Mouse (Mus musculus): ENCODE results near the gene Tbx20. TPM values are rescaled to one million over a fixed set of nuclear protein-coding genes. Genes with fewer than 3 reads are reported as not detected.

Gene Tbx20
- polyA plus RNA-seq, 1 experiment from 2014 or later, result 4.5 TPM

DNA sequence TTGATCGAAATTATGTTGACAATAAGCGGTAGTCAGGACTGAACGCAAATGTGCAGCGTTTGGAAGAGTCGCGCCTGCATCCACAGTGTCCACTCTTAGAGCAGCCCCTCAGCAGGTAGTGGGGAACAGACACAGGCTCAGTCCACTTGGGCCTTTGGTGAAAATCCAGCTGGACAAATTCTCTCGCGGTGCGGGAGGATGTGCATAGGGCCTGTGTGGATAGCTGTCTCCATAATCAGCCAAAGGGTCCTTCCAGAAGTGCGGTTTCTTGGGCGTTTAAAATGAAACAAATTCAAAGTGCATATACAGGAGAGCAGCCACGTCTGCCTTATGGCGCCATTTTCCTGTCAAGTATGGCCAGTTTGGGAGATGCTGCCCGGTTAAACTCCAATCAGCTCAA lies 4.5 kb upstream of the Tbx20 start:
- H3K4me3 ChIP-seq (ENCODE audit: low read length), result no peak overlapping the region

GRCm38 (mm10) chr9:24777961-24778360 lies 3.9 kb upstream of the Tbx20 start:
- no peak overlapping the region for H3K27ac ChIP-seq (ENCODE audit: low read length)
- peaks cover 14% of the 10 kb centered on the region for H3K4me1 ChIP-seq (replicated peaks; ENCODE audit: control insufficient read depth, insufficient read depth, low read length)
- WGBS, result under 1% methylated on average over 14 of the region's 14 CpGs
- no peak overlapping the region for H3K9ac ChIP-seq (ENCODE audit: low read length)
- no peak overlapping the region for H3K4me2 ChIP-seq (ENCODE audit: low read depth, low read length)
- H3K36me3 ChIP-seq (ENCODE audit: control insufficient read depth, insufficient read depth, low read length), result no peaks in the 10 kb centered on the region
- no peak for ATAC-seq (ENCODE audit: low read depth)
- H3K4me3 ChIP-seq (ENCODE audit: low read length), result no peak overlapping the region
- no peaks in the 10 kb centered on the region for H3K9me3 ChIP-seq (ENCODE audit: control insufficient read depth, low read length)
- H3K27me3 ChIP-seq (ENCODE audit: control insufficient read depth, insufficient read depth, low read depth, low read length), result peaks cover 91% of the 10 kb centered on the region

More for the DNA sequence above, 4.5 kb upstream of the Tbx20 start:
- H3K27me3 ChIP-seq (ENCODE audit: control insufficient read depth, insufficient read depth, low read depth, low read length), result peaks cover 86% of the 10 kb centered on the region
- H3K27ac ChIP-seq (ENCODE audit: low read length), result no peak overlapping the region
- H3K4me2 ChIP-seq (ENCODE audit: low read depth, low read length), result no peak overlapping the region
- H3K4me1 ChIP-seq (replicated peaks; ENCODE audit: control insufficient read depth, insufficient read depth, low read length), result peaks cover 13% of the 10 kb centered on the region
- no peaks in the 10 kb centered on the region for H3K9me3 ChIP-seq (ENCODE audit: control insufficient read depth, low read length)
- WGBS, result 7% methylated on average over 14 of the region's 14 CpGs
- no peak for ATAC-seq (ENCODE audit: low read depth)
- H3K36me3 ChIP-seq (ENCODE audit: control insufficient read depth, insufficient read depth, low read length), result no peaks in the 10 kb centered on the region
- H3K9ac ChIP-seq (ENCODE audit: low read length), result no peak overlapping the region

GRCm38 (mm10) chr9:24777176-24777895 lies 3.2 kb upstream of the Tbx20 start:
- 2% methylated on average over 37 of the region's 37 CpGs for WGBS
- no peak for ATAC-seq (ENCODE audit: low read depth)
- no peak overlapping the region for H3K9ac ChIP-seq (ENCODE audit: low read length)
- H3K36me3 ChIP-seq (ENCODE audit: control insufficient read depth, insufficient read depth, low read length), result no peaks in the 10 kb centered on the region
- peaks cover 14% of the 10 kb centered on the region for H3K4me1 ChIP-seq (replicated peaks; ENCODE audit: control insufficient read depth, insufficient read depth, low read length)
- peak overlapping the region; percentile 13; the same call in 1 of the 2 replicates for H3K4me2 ChIP-seq (ENCODE audit: low read depth, low read length)
- H3K27me3 ChIP-seq (ENCODE audit: control insufficient read depth, insufficient read depth, low read depth, low read length), result peaks cover 87% of the 10 kb centered on the region
- H3K4me3 ChIP-seq (ENCODE audit: low read length), result 0 out of 2 replicates have a peak overlapping the region, but pooled peaks have one; percentile 2
- H3K9me3 ChIP-seq (ENCODE audit: control insufficient read depth, low read length), result no peaks in the 10 kb centered on the region
- no peak overlapping the region for H3K27ac ChIP-seq (ENCODE audit: low read length)

- no peak overlapping the region for H3K4me2 ChIP-seq (ENCODE audit: low read depth, low read length)
- no peak overlapping the region for H3K4me3 ChIP-seq (ENCODE audit: low read length)
- H3K4me1 ChIP-seq (replicated peaks; ENCODE audit: control insufficient read depth, insufficient read depth, low read length), result peaks cover 14% of the 10 kb centered on the region
These were observed 2.4 kb upstream of the Tbx20 start for GRCm38 (mm10) chr9:24776487-24776886.

DNA sequence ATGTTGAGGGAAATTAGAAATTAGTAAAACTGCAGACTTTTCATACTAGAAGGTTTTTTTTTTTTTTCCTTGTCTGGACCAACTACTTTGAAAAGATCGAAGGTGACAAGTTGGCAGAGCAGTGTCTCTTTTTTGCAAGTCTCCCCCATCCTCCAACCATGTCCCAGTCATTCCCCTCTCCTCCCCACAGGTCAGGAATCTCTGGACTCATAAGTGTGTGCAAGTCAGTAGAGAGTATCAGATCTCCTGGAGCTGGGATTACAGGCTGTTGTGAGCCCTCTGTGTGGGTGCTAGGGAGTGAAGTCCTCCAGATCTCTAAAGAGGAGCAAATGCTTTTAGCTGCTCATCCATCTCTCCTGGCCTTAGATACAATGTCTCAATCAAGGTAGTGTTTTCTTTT lies 1.5 kb upstream of the Tbx20 start:
- no peak overlapping the region for H3K27ac ChIP-seq (ENCODE audit: low read length)
- no peak overlapping the region for H3K9ac ChIP-seq (ENCODE audit: low read length)
- no peak overlapping the region for H3K4me3 ChIP-seq (ENCODE audit: low read length)
- no peak for ATAC-seq (ENCODE audit: low read depth)
- no peaks in the 10 kb centered on the region for H3K9me3 ChIP-seq (ENCODE audit: control insufficient read depth, low read length)
- peaks cover 10% of the 10 kb centered on the region for H3K4me1 ChIP-seq (replicated peaks; ENCODE audit: control insufficient read depth, insufficient read depth, low read length)
- H3K36me3 ChIP-seq (ENCODE audit: control insufficient read depth, insufficient read depth, low read length), result no peaks in the 10 kb centered on the region
- no peak overlapping the region for H3K4me2 ChIP-seq (ENCODE audit: low read depth, low read length)
- H3K27me3 ChIP-seq (ENCODE audit: control insufficient read depth, insufficient read depth, low read depth, low read length), result peaks cover 87% of the 10 kb centered on the region
- WGBS, result 7% methylated on average over 1 of the region's 1 CpGs

More at GRCm38 (mm10) chr9:24776487-24776886, 2.4 kb upstream of the Tbx20 start:
- no peaks in the 10 kb centered on the region for H3K36me3 ChIP-seq (ENCODE audit: control insufficient read depth, insufficient read depth, low read length)
- H3K9ac ChIP-seq (ENCODE audit: low read length), result no peak overlapping the region
- peaks cover 87% of the 10 kb centered on the region for H3K27me3 ChIP-seq (ENCODE audit: control insufficient read depth, insufficient read depth, low read depth, low read length)
- ATAC-seq (ENCODE audit: low read depth), result no peak
- WGBS, result 1% methylated on average over 9 of the region's 9 CpGs
- H3K9me3 ChIP-seq (ENCODE audit: control insufficient read depth, low read length), result no peaks in the 10 kb centered on the region
- H3K27ac ChIP-seq (ENCODE audit: low read length), result no peak overlapping the region

GRCm38 (mm10) chr9:24775001-24775400 lies 898 bp upstream of the Tbx20 start:
- Histone ChIP-seq H3K4me3 (ENCODE audit: low read length) (no peak overlapping the region), H3K9ac (ENCODE audit: low read length) (no peak overlapping the region), H3K27me3 (ENCODE audit: control insufficient read depth, insufficient read depth, low read depth, low read length) (peaks cover 86% of the 10 kb centered on the region), H3K4me1 (replicated peaks; ENCODE audit: control insufficient read depth, insufficient read depth, low read length) (peaks cover 12% of the 10 kb centered on the region), H3K36me3 (ENCODE audit: control insufficient read depth, insufficient read depth, low read length) (no peaks in the 10 kb centered on the region), H3K27ac (ENCODE audit: low read length) (no peak overlapping the region), H3K9me3 (ENCODE audit: control insufficient read depth, low read length) (no peaks in the 10 kb centered on the region), H3K4me2 (ENCODE audit: low read depth, low read length) (no peak overlapping the region)
- no peak for ATAC-seq (ENCODE audit: low read depth)
- under 1% methylated on average over 8 of the region's 9 CpGs for WGBS

GRCm38 (mm10) chr9:24773669-24774068 lies 434 bp downstream of the Tbx20 start:
- Histone ChIP-seq H3K27me3 (ENCODE audit: control insufficient read depth, insufficient read depth, low read depth, low read length) (peaks cover 82% of the 10 kb centered on the region), H3K36me3 (ENCODE audit: control insufficient read depth, insufficient read depth, low read length) (no peaks in the 10 kb centered on the region), H3K9me3 (ENCODE audit: control insufficient read depth, low read length) (no peaks in the 10 kb centered on the region), H3K4me3 (ENCODE audit: low read length) (peak overlapping the region; percentile 44), H3K27ac (ENCODE audit: low read length) (no peak overlapping the region), H3K4me2 (ENCODE audit: low read depth, low read length) (peak overlapping the region; percentile 50), H3K4me1 (replicated peaks; ENCODE audit: control insufficient read depth, insufficient read depth, low read length) (peaks cover 14% of the 10 kb centered on the region), H3K9ac (ENCODE audit: low read length) (no peak overlapping the region; the same call in 1 of the 2 replicates)
- under 1% methylated on average over 19 of the region's 19 CpGs for WGBS
- peak; percentile 22; the same call in 1 of the 2 replicates for ATAC-seq (ENCODE audit: low read depth)

- peak overlapping the region; percentile 44 for H3K4me3 ChIP-seq (ENCODE audit: low read length)
- H3K4me1 ChIP-seq (replicated peaks; ENCODE audit: control insufficient read depth, insufficient read depth, low read length), result peaks cover 14% of the 10 kb centered on the region
- no peak overlapping the region for H3K4me2 ChIP-seq (ENCODE audit: low read depth, low read length)
- H3K36me3 ChIP-seq (ENCODE audit: control insufficient read depth, insufficient read depth, low read length), result no peaks in the 10 kb centered on the region
- no peak overlapping the region for H3K9ac ChIP-seq (ENCODE audit: low read length)
- peaks cover 81% of the 10 kb centered on the region for H3K27me3 ChIP-seq (ENCODE audit: control insufficient read depth, insufficient read depth, low read depth, low read length)
- WGBS, result 4% methylated on average over 9 of the region's 9 CpGs
- H3K9me3 ChIP-seq (ENCODE audit: control insufficient read depth, low read length), result no peaks in the 10 kb centered on the region
- no peak overlapping the region for H3K27ac ChIP-seq (ENCODE audit: low read length)
- ATAC-seq (ENCODE audit: low read depth), result no peak
These were observed 932 bp downstream of the Tbx20 start for GRCm38 (mm10) chr9:24773171-24773570.

DNA sequence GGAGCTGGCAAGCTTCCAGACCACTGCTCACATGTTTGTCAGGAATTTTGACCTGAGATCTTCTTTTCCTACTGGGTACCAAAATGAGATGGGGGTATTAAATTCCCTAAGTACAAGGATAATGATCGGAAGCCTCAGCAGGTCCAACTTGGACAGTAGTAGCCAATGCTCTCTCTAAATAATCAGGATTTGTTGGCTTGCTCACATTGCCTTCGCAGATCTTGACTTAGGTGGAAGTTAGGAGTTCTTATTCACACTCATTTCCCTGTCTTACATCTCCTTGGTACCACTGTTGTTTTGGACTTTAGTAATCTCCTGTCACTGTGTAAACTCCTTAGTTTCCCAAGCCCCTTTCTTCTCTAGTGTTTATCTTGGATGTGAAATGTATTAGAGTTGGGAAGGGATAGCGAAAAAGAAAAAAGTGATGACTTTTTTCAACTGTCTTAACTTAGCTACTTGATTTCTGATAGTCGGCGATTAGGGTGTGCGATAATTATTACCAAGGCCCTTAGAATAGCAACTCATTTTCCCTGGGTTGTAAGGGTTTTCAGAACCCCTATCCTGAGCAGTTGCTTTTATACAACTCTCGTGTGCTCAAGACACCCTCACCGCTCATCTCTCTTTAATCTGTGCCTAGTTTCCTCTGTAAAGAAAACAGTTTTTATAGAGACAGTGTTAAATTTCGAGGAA lies 1.5 kb downstream of the Tbx20 start:
- WGBS, result 11% methylated on average over 9 of the region's 9 CpGs
- Histone ChIP-seq H3K36me3 (ENCODE audit: control insufficient read depth, insufficient read depth, low read length) (no peaks in the 10 kb centered on the region), H3K9ac (ENCODE audit: low read length) (no peak overlapping the region), H3K4me1 (replicated peaks; ENCODE audit: control insufficient read depth, insufficient read depth, low read length) (peaks cover 14% of the 10 kb centered on the region), H3K4me2 (ENCODE audit: low read depth, low read length) (no peak overlapping the region), H3K27me3 (ENCODE audit: control insufficient read depth, insufficient read depth, low read depth, low read length) (peaks cover 79% of the 10 kb centered on the region), H3K4me3 (ENCODE audit: low read length) (no peak overlapping the region), H3K27ac (ENCODE audit: low read length) (no peak overlapping the region), H3K9me3 (ENCODE audit: control insufficient read depth, low read length) (no peaks in the 10 kb centered on the region)
- no peak for ATAC-seq (ENCODE audit: low read depth)
